Mouse (Mus musculus): ENCODE measurements around the gene Otud3. TPM values are rescaled to one million over a fixed set of nuclear protein-coding genes. Genes with fewer than 3 reads are reported as not detected.

Gene Otud3
- polyA plus RNA-seq, 1 experiment from 2014 or later: 1.2 TPM

GRCm38 (mm10) chr4:138884261-138884660, 29.5 kb downstream of the Otud3 start:
- Histone ChIP-seq H3K4me1 (ENCODE audit: insufficient read depth) (no peaks in the 10 kb centered on the region), H3K9ac (replicated peaks) (no peak overlapping the region), H3K27me3 (ENCODE audit: insufficient read depth, low read length) (no peaks in the 10 kb centered on the region), H3K9me3 (ENCODE audit: low read length) (no peaks in the 10 kb centered on the region), H3K4me3 (ENCODE audit: low read depth, low read length) (no peak overlapping the region), H3K27ac (ENCODE audit: low read depth) (no peak overlapping the region), H3K4me2 (ENCODE audit: low read depth, low read length) (no peak overlapping the region), H3K36me3 (replicated peaks; ENCODE audit: insufficient read depth, low read length) (no peaks in the 10 kb centered on the region)
- 6% methylated on average over 6 of the region's 6 CpGs for WGBS (ENCODE audit: insufficient replicate concordance)
- peak; percentile 88 for DNase-seq
- TF ChIP-seq EP300 (IDR thresholded peaks at IDR 0.05; ENCODE audit: low read depth) (no peak), CTCF (IDR thresholded peaks at IDR 0.05; ENCODE audit: low read depth) (peak; percentile 91)
- peak; percentile 62; the same call in 1 of the 2 replicates for ATAC-seq

GRCm38 (mm10) chr4:138882179-138882578, 31.6 kb downstream of the Otud3 start:
- ATAC-seq (no peak), DNase-seq (no peak)
- WGBS (ENCODE audit: insufficient replicate concordance): 13% methylated on average over 13 of the region's 16 CpGs
- Histone ChIP-seq H3K9me3 (ENCODE audit: low read length) (no peaks in the 10 kb centered on the region), H3K4me2 (ENCODE audit: low read depth, low read length) (no peak overlapping the region), H3K9ac (replicated peaks) (no peak overlapping the region), H3K4me3 (ENCODE audit: low read depth, low read length) (no peak overlapping the region), H3K36me3 (replicated peaks; ENCODE audit: insufficient read depth, low read length) (no peaks in the 10 kb centered on the region), H3K4me1 (ENCODE audit: insufficient read depth) (no peaks in the 10 kb centered on the region), H3K27ac (ENCODE audit: low read depth) (no peak overlapping the region), H3K27me3 (ENCODE audit: insufficient read depth, low read length) (no peaks in the 10 kb centered on the region)
- TF ChIP-seq EP300 (IDR thresholded peaks at IDR 0.05; ENCODE audit: low read depth) (no peak), CTCF (IDR thresholded peaks at IDR 0.05; ENCODE audit: low read depth) (no peak)

GRCm38 (mm10) chr4:138880811-138881584, 32.7 kb downstream of the Otud3 start:
- ATAC-seq: no peak
- H3K27me3 ChIP-seq (ENCODE audit: insufficient read depth, low read length): no peaks in the 10 kb centered on the region
- no peak overlapping the region for H3K4me3 ChIP-seq (ENCODE audit: low read depth, low read length)
- no peak for DNase-seq
- H3K36me3 ChIP-seq (replicated peaks; ENCODE audit: insufficient read depth, low read length): no peaks in the 10 kb centered on the region
- H3K9ac ChIP-seq (replicated peaks): no peak overlapping the region
- H3K4me1 ChIP-seq (ENCODE audit: insufficient read depth): no peaks in the 10 kb centered on the region
- TF ChIP-seq CTCF (IDR thresholded peaks at IDR 0.05; ENCODE audit: low read depth): no peak
- TF ChIP-seq EP300 (IDR thresholded peaks at IDR 0.05; ENCODE audit: low read depth): no peak
- H3K9me3 ChIP-seq (ENCODE audit: low read length): no peaks in the 10 kb centered on the region
- 59% methylated on average over 7 of the region's 7 CpGs for WGBS (ENCODE audit: insufficient replicate concordance)
- H3K27ac ChIP-seq (ENCODE audit: low read depth): no peak overlapping the region
- no peak overlapping the region for H3K4me2 ChIP-seq (ENCODE audit: low read depth, low read length)

DNA sequence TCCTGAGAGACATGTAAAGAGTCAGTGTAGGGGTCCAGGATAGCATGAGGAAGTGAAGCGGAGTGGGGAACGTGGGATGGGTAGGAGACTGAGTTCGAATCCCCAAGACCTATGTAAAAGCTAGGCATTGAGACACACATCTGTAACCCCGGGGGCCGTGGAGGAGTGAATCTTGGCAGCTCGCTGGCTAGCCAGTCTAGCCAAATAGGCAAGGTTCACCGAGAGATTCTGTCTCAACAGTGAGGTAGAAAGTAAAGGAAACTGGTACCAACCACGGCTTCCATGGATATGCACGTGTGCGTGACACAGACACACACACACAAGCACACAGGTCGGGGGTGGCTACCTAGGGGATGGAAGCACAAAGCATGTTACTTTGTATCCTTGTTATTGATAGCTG, 33.9 kb downstream of the Otud3 start:
- ATAC-seq: no peak
- H3K9me3 ChIP-seq (ENCODE audit: low read length): no peaks in the 10 kb centered on the region
- H3K4me1 ChIP-seq (ENCODE audit: insufficient read depth): no peaks in the 10 kb centered on the region
- no peaks in the 10 kb centered on the region for H3K36me3 ChIP-seq (replicated peaks; ENCODE audit: insufficient read depth, low read length)
- no peak overlapping the region for H3K4me2 ChIP-seq (ENCODE audit: low read depth, low read length)
- DNase-seq: no peak
- no peaks in the 10 kb centered on the region for H3K27me3 ChIP-seq (ENCODE audit: insufficient read depth, low read length)
- WGBS (ENCODE audit: insufficient replicate concordance): 76% methylated on average over 11 of the region's 11 CpGs
- no peak for TF ChIP-seq CTCF (IDR thresholded peaks at IDR 0.05; ENCODE audit: low read depth)
- no peak for TF ChIP-seq EP300 (IDR thresholded peaks at IDR 0.05; ENCODE audit: low read depth)
- H3K27ac ChIP-seq (ENCODE audit: low read depth): no peak overlapping the region
- no peak overlapping the region for H3K4me3 ChIP-seq (ENCODE audit: low read depth, low read length)
- H3K9ac ChIP-seq (replicated peaks): no peak overlapping the region

GRCm38 (mm10) chr4:138878783-138879182, 35.0 kb downstream of the Otud3 start:
- Histone ChIP-seq H3K27ac (ENCODE audit: low read depth) (no peak overlapping the region), H3K4me3 (ENCODE audit: low read depth, low read length) (no peak overlapping the region), H3K36me3 (replicated peaks; ENCODE audit: insufficient read depth, low read length) (no peaks in the 10 kb centered on the region), H3K4me1 (ENCODE audit: insufficient read depth) (no peaks in the 10 kb centered on the region), H3K9ac (replicated peaks) (no peak overlapping the region), H3K4me2 (ENCODE audit: low read depth, low read length) (no peak overlapping the region), H3K9me3 (ENCODE audit: low read length) (no peaks in the 10 kb centered on the region), H3K27me3 (ENCODE audit: insufficient read depth, low read length) (no peaks in the 10 kb centered on the region)
- WGBS (ENCODE audit: insufficient replicate concordance): 49% methylated on average over 8 of the region's 8 CpGs
- ATAC-seq (no peak), DNase-seq (no peak)
- TF ChIP-seq EP300 (IDR thresholded peaks at IDR 0.05; ENCODE audit: low read depth) (no peak), CTCF (IDR thresholded peaks at IDR 0.05; ENCODE audit: low read depth) (no peak)

- no peak for TF ChIP-seq EP300 (IDR thresholded peaks at IDR 0.05; ENCODE audit: low read depth)
- TF ChIP-seq CTCF (IDR thresholded peaks at IDR 0.05; ENCODE audit: low read depth): no peak
- no peaks in the 10 kb centered on the region for H3K4me1 ChIP-seq (ENCODE audit: insufficient read depth)
- H3K27me3 ChIP-seq (ENCODE audit: insufficient read depth, low read length): no peaks in the 10 kb centered on the region
- WGBS (ENCODE audit: insufficient replicate concordance): 68% methylated on average over 4 of the region's 4 CpGs
- ATAC-seq: no peak
- H3K9ac ChIP-seq (replicated peaks): no peak within 1 kb of the TSS
- H3K4me3 ChIP-seq (ENCODE audit: low read depth, low read length): no peak within 1 kb of the TSS
- no peaks in the 10 kb centered on the region for H3K9me3 ChIP-seq (ENCODE audit: low read length)
- no peak within 1 kb of the TSS for H3K4me2 ChIP-seq (ENCODE audit: low read depth, low read length)
- H3K36me3 ChIP-seq (replicated peaks; ENCODE audit: insufficient read depth, low read length): no peaks in the 10 kb centered on the region
- no peak within 1 kb of the TSS for H3K27ac ChIP-seq (ENCODE audit: low read depth)
- DNase-seq: no peak
Measured at GRCm38 (mm10) chr4:138877731-138878130, 36.0 kb downstream of the Otud3 start, which contains the start of gene Pla2g2e. TSS of gene Pla2g2e (plus strand) at chr4:138877942.

Data from liver, postnatal 0 days (tissue).